Mouse (Mus musculus) heart, embryonic 16.5 days (tissue): ENCODE results near the gene Hunk. TPM values are rescaled to one million over a fixed set of nuclear protein-coding genes. Genes with fewer than 3 reads are reported as not detected.

Source experiments
- ATAC-seq: fragments of 200-750 bp; cut with Nextera tagmentation; replicated peaks from 2 replicates; pipeline ENCODE4 v1.8.0; 2017; ENCODE audit warnings: moderate number of reproducible peaks; ENCODE audit not compliant: insufficient read depth, low FRiP score; ENCODE audit errors: extremely low read depth
- H3K27ac ChIP-seq: fragments of 300-500 bp; sonication (generic); 2 replicates; pipeline ENCODE4 v1.5.1; 2014; ENCODE audit warnings: mild to moderate bottlenecking, low read length, control low read depth, moderate library complexity
- H3K27me3 ChIP-seq: fragments of 300-500 bp; sonication (generic); 2 replicates; pipeline ENCODE4 v1.6.1; 2014; ENCODE audit warnings: low read length, mixed read lengths; ENCODE audit not compliant: control insufficient read depth, insufficient read depth
- H3K36me3 ChIP-seq: fragments of 300-500 bp; sonication (generic); 2 replicates; pipeline ENCODE4 v1.6.1; 2014; ENCODE audit not compliant: control insufficient read depth, insufficient read depth
- H3K4me1 ChIP-seq: fragments of 300-500 bp; sonication (generic); 2 replicates; pipeline ENCODE4 v1.6.1; 2014; ENCODE audit warnings: low read length, mixed read lengths; ENCODE audit not compliant: control insufficient read depth, insufficient read depth
- H3K4me2 ChIP-seq: fragments of 300-500 bp; sonication (generic); 2 replicates; pipeline ENCODE4 v1.6.1; 2014; ENCODE audit warnings: low read depth, mild to moderate bottlenecking, control low read depth, low read length
- H3K4me3 ChIP-seq: fragments of 300-500 bp; sonication (generic); 2 replicates; pipeline ENCODE4 v1.5.1; 2014; ENCODE audit warnings: mild to moderate bottlenecking, control low read depth, low read length
- H3K9ac ChIP-seq: fragments of 300-500 bp; sonication (generic); 2 replicates; pipeline ENCODE4 v1.6.1; 2014; ENCODE audit warnings: low read length, control low read depth
- H3K9me3 ChIP-seq: fragments of 300-500 bp; sonication (generic); replicated peaks from 2 replicates; pipeline ENCODE4 v1.6.1; 2016; ENCODE audit warnings: low read length; ENCODE audit not compliant: control insufficient read depth
- WGBS: fragments of 180-500 bp; shearing (Covaris S2); extraction: QIAGEN DNeasy Blood & Tissue Kit; methylation state at CpG from one replicate; pipeline ENCODE4 v1.1.7; 2014; 5-methylcytosine and 5-hydroxymethylcytosine counted together
- polyA plus RNA-seq: library from polyadenylated mRNA; unstranded; fragments of >200 nt; fragmentation: Nextera tagmentation; extraction: Ambion mirVana; gene quantifications from 2 replicates; pipeline ENCODE4 v1.2.1, GENCODE M21; 2015

Hunk gene
- polyA plus RNA-seq, 1 experiment from 2014 or later = 7.2 TPM

DNA sequence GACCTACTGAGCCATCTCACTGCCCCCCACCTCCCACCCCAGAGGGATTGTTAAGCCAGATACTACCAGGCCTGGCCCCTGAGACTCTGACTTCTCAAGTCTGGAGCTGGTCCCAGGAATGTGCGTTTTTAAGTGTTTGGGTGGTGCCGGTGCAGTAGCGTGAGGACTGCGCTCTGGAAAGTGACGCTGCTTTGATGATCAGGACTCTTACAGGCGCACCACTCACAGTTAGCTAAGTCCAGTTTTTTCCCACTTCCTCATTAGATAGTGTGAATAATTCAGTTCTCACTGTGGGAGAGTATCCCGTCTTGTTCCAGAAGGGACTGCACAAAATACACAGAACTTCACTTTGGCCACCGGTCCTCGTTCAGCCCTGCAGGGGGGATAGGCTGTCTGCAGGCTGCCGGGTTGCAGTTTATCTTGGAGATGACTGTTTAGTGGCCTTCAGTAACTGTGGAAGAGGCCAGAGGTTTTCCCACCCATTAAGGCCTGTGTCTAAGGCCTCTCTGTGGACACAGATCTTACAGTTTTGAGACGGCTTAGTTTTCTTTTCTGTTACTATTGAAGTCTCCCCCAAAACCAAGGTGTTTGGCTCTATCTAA is 75.6 kb downstream of the Hunk start:
- WGBS = 21% methylated on average over 11 of the region's 11 CpGs
- peak; percentile 45 for ATAC-seq
- peak overlapping the region; percentile 31 for H3K4me2 ChIP-seq

DNA sequence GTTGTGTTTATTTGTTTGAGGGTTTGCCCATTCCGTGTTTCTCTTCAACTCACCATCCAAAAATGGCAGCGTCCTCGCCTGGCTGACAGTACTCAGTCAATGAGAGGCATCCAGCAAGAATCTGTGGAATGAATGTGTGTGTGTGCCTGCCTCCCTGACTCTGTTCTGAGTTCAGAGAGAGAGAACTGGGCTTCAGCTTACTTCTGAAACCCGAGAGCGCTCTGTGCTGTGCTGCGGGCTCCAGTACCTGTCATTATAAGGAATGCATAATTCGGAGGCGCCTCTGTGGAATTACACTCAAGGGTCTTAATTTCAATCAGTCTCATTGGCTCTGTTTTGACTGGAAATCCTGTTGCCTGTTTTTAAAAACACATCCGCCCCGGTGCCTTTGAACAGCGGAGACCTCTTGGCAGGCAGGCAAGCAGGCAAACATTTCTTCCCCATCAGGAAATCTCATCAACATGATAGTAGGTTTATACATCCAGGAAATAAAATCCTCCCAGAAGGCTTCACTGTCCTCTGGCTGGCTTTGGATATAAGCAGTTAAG is 77.0 kb downstream of the Hunk start:
- Histone ChIP-seq H3K9ac (peak overlapping the region; percentile 38), H3K4me2 (peak overlapping the region; percentile 4; the same call in 1 of the 2 replicates), H3K4me3 (no peak overlapping the region), H3K27ac (peak overlapping the region; percentile 75), H3K4me1 (peaks cover 40% of the 10 kb centered on the region), H3K36me3 (peaks cover 11% of the 10 kb centered on the region), H3K27me3 (no peaks in the 10 kb centered on the region), H3K9me3 (peaks cover 4% of the 10 kb centered on the region)
- ATAC-seq = no peak; the same call in 1 of the 2 replicates
- 34% methylated on average over 11 of the region's 11 CpGs for WGBS

More for the DNA sequence above, 75.6 kb downstream of the Hunk start:
- Histone ChIP-seq H3K4me1 (peaks cover 40% of the 10 kb centered on the region), H3K27ac (peak overlapping the region; percentile 63), H3K9me3 (peaks cover 4% of the 10 kb centered on the region), H3K9ac (0 out of 2 replicates have a peak overlapping the region, but pooled peaks have one; percentile 2), H3K36me3 (peaks cover 8% of the 10 kb centered on the region), H3K4me3 (no peak overlapping the region), H3K27me3 (no peaks in the 10 kb centered on the region)

DNA sequence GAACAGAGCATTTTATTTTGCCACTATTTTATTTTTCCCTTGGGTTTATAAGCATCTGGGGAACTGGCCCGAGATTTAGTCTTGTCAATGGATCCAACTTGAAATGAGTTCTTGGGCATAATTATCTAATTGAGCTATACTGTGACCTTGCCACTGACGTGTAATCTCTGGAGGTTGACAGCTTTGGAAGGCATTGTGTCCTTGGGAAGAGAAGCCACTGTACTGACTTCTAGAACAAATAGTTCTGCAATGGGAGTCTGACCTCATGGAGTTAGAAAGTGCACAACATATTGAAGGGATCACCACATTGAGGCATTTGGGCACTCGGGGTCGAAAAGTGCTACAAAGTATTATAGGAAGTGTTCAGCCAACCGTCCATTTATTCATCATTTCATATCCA is 79.3 kb downstream of the Hunk start:
- H3K36me3 ChIP-seq = peaks cover 21% of the 10 kb centered on the region
- no peak overlapping the region for H3K9ac ChIP-seq
- H3K4me2 ChIP-seq = no peak overlapping the region
- 73% methylated on average over 5 of the region's 5 CpGs for WGBS
- H3K4me1 ChIP-seq = peaks cover 29% of the 10 kb centered on the region
- H3K27ac ChIP-seq = 0 out of 2 replicates have a peak overlapping the region, but pooled peaks have one; percentile 20
- peaks cover 8% of the 10 kb centered on the region for H3K9me3 ChIP-seq
- ATAC-seq = no peak
- H3K4me3 ChIP-seq = no peak overlapping the region
- no peaks in the 10 kb centered on the region for H3K27me3 ChIP-seq

DNA sequence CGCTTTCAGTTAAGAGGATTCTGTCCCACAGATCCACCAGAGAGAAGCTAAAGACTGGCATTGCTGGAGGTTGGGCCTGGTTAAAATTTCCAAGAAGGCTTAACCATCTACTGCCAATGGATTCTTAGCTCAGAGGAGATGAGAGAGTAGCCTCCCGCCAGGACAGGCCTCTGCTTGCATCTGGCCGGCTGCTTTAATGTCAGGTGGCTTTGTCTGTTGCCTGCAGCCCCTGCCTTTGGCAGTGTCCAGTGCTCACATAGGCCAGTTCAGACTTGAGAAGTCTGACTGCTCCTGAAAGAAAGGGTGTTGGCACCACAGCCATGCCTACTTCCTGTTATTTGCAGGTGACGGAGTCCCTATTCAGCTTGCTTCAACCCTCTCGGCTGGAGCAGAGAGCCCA is 82.5 kb downstream of the Hunk start:
- peaks cover 8% of the 10 kb centered on the region for H3K9me3 ChIP-seq
- 0 out of 2 replicates have a peak, but pooled peaks have one; percentile 21 for ATAC-seq
- no peak overlapping the region for H3K9ac ChIP-seq
- no peak overlapping the region for H3K4me3 ChIP-seq
- H3K36me3 ChIP-seq = peaks cover 23% of the 10 kb centered on the region
- H3K4me2 ChIP-seq = no peak overlapping the region
- 0 out of 2 replicates have a peak overlapping the region, but pooled peaks have one; percentile 0 for H3K27ac ChIP-seq
- peaks cover 6% of the 10 kb centered on the region; the same call in 1 of the 2 replicates for H3K4me1 ChIP-seq
- WGBS = 80% methylated on average over 5 of the region's 5 CpGs
- H3K27me3 ChIP-seq = no peaks in the 10 kb centered on the region

DNA sequence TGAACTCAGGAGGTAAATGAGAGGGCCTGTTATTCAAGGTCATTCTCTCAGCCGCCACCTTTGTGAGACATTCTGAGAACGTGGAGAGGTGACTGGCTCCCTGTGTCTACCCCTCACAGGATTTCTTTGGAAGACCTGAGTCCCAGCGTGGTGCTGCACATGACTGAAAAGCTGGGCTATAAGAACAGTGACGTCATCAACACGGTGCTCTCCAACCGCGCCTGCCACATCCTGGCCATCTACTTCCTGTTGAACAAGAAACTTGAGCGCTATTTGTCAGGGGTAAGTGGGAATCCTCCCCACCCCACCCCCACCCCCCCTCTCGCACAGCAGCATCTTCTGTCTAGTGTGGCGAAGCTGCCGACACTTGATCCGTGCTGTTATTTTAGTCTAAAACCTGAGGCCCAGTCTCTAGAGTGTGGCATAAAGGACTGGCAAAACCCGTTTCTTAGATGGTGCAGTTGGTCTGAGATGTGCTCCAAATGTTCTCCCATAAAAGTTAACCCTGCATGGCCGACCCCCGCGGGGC is 90.0 kb downstream of the Hunk start:
- Histone ChIP-seq H3K27me3 (no peaks in the 10 kb centered on the region), H3K4me3 (no peak overlapping the region), H3K27ac (no peak overlapping the region), H3K4me1 (no peaks in the 10 kb centered on the region), H3K4me2 (no peak overlapping the region), H3K9me3 (peaks cover 5% of the 10 kb centered on the region), H3K36me3 (peaks cover 45% of the 10 kb centered on the region), H3K9ac (no peak overlapping the region)
- no peak; the same call in 1 of the 2 replicates for ATAC-seq
- 83% methylated on average over 16 of the region's 16 CpGs for WGBS

DNA sequence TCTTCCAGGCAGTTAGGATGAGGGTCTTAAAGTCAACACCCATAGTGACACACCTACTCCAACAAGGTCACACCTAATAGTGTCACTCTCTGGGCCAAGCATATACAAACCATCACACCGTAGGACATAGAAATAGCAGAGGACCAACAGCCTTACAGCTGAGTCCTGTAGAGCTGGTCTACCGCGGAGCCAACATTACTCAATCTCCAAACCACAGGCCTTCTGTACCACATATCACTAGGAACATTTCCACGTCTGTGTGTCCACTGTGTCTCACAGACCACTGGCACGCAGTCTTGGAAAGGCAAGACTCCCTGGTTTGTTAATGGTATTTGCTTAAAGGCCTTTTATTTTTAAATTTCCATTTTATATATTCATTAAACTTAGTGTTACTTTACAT is 95.8 kb downstream of the Hunk start:
- Histone ChIP-seq H3K4me2 (no peak overlapping the region), H3K36me3 (peaks cover 53% of the 10 kb centered on the region), H3K9ac (no peak overlapping the region), H3K4me1 (no peaks in the 10 kb centered on the region), H3K27ac (no peak overlapping the region), H3K27me3 (no peaks in the 10 kb centered on the region), H3K4me3 (no peak overlapping the region), H3K9me3 (peaks cover 2% of the 10 kb centered on the region)
- 90% methylated on average over 5 of the region's 5 CpGs for WGBS
- no peak for ATAC-seq

DNA sequence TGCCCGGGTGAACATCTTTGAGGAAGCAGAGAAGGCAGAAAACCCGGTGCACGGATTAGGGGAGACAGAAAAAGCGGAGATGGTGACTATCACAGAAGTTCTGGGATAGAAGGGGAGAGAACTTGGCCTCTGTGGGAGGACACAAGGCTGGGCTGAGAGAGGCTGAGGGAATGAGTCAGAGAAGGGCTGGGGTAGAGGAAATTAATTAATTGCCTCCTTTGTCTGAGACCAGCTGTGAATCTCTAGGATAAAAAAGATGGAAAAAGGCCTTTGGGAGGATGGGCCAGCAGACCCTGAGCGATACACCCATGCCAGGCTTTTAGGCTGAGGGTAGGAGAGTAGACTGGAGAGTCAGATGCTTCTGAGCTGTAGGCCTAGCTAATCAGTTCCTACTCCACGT is 97.5 kb downstream of the Hunk start:
- Histone ChIP-seq H3K4me3 (no peak overlapping the region), H3K4me2 (no peak overlapping the region), H3K27me3 (no peaks in the 10 kb centered on the region), H3K9ac (no peak overlapping the region), H3K4me1 (no peaks in the 10 kb centered on the region), H3K36me3 (peaks cover 42% of the 10 kb centered on the region; the same call in 1 of the 2 replicates), H3K9me3 (no peaks in the 10 kb centered on the region), H3K27ac (no peak overlapping the region)
- WGBS = 88% methylated on average over 6 of the region's 6 CpGs
- no peak for ATAC-seq

DNA sequence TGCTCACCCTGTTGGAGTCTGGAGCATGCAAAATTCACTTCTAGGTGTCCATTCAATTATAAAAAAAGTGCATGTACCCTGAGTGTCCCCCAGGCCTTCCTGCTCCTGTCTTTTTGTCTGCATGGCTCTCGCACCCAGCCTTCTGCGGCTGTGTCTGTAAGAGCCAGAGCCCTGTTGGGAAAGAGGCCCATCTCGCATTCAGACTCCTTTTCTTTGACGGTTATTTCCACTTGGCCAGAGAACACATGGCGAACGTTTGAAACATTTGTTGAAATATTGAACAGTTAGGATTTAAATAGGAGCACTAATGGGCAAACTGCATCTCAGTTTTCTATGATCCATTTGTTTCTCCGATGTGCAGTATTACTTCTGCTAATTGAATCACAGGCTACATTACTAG is 99.3 kb downstream of the Hunk start:
- no peak overlapping the region for H3K9ac ChIP-seq
- no peaks in the 10 kb centered on the region for H3K27me3 ChIP-seq
- no peaks in the 10 kb centered on the region for H3K4me1 ChIP-seq
- no peak overlapping the region for H3K27ac ChIP-seq
- no peak overlapping the region for H3K4me2 ChIP-seq
- peaks cover 39% of the 10 kb centered on the region; the same call in 1 of the 2 replicates for H3K36me3 ChIP-seq
- no peak overlapping the region for H3K4me3 ChIP-seq
- no peaks in the 10 kb centered on the region for H3K9me3 ChIP-seq
- ATAC-seq = no peak
- WGBS = 94% methylated on average over 7 of the region's 7 CpGs

DNA sequence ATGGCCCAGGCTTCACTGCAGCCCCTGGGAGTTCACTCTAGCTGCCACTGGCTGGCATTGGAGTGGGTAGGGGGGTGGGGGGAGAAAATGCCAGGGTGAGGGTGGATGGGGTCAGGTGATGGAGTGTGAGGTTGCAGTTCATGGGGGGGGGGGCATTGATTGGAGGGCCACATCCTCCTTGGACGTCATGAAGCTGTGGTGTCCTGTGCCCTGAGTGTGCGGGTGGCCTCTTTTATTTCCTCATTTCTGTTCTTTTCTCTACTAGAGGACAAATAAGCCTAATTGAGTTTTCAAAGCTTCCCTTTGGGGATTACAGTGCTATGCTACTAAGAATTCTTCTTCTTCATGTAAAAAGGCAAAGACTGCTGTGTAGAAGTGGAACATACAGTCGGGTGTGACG is 99.8 kb downstream of the Hunk start:
- H3K4me3 ChIP-seq = no peak overlapping the region
- ATAC-seq = no peak
- H3K4me2 ChIP-seq = no peak overlapping the region
- no peaks in the 10 kb centered on the region for H3K27me3 ChIP-seq
- no peak overlapping the region for H3K27ac ChIP-seq
- peaks cover 37% of the 10 kb centered on the region; the same call in 1 of the 2 replicates for H3K36me3 ChIP-seq
- H3K9ac ChIP-seq = no peak overlapping the region
- WGBS = 85% methylated on average over 4 of the region's 4 CpGs
- no peaks in the 10 kb centered on the region for H3K9me3 ChIP-seq
- H3K4me1 ChIP-seq = no peaks in the 10 kb centered on the region
